Mouse (Mus musculus) heart, postnatal 0 days (tissue): Measurements from ENCODE around the gene Cmas. TPM values are rescaled to one million over a fixed set of nuclear protein-coding genes. Genes with fewer than 3 reads are reported as not detected.

Source experiments
- ATAC-seq: fragments of 200-750 bp; cut with Nextera tagmentation; 2 replicates; pipeline ENCODE4 v1.8.0; 2017; ENCODE audit warnings: low read depth, moderate number of reproducible peaks, moderate library complexity; ENCODE audit not compliant: insufficient read depth
- DNase-seq: peaks from one replicate; pipeline ENCODE4 v3.0.0-alpha.2; 2016; ENCODE audit warnings: low spot score
- H3K27ac ChIP-seq: fragments of 300-500 bp; sonication (generic); 2 replicates; pipeline ENCODE4 v1.5.1; 2014; ENCODE audit warnings: low read depth, mild to moderate bottlenecking
- H3K27me3 ChIP-seq: fragments of 300-500 bp; sonication (generic); 2 replicates; pipeline ENCODE4 v1.6.1; 2014; ENCODE audit warnings: low read length, mixed read lengths; ENCODE audit not compliant: control insufficient read depth, insufficient read depth
- H3K36me3 ChIP-seq: fragments of 300-500 bp; sonication (generic); replicated peaks from 2 replicates; pipeline ENCODE4 v1.6.1; 2014; ENCODE audit warnings: low read length, mixed read lengths; ENCODE audit not compliant: control insufficient read depth, insufficient read depth
- H3K4me1 ChIP-seq: fragments of 300-500 bp; sonication (generic); 2 replicates; pipeline ENCODE4 v1.6.1; 2014; ENCODE audit warnings: antibody characterized with exemption; ENCODE audit not compliant: control insufficient read depth, insufficient read depth
- H3K4me2 ChIP-seq: fragments of 300-500 bp; sonication (generic); 2 replicates; pipeline ENCODE4 v1.6.1; 2014; ENCODE audit warnings: low read depth, mild to moderate bottlenecking, low read length, moderate library complexity
- H3K4me3 ChIP-seq: fragments of 300-500 bp; sonication (generic); 2 replicates; pipeline ENCODE4 v1.5.1; 2014; ENCODE audit warnings: low read depth, low read length
- H3K9ac ChIP-seq: fragments of 300-500 bp; sonication (generic); replicated peaks from 2 replicates; pipeline ENCODE4 v1.6.1; 2014; ENCODE audit warnings: low read depth, low read length, mixed read lengths
- H3K9me3 ChIP-seq: fragments of 300-500 bp; sonication (generic); replicated peaks from 2 replicates; pipeline ENCODE4 v1.6.1; 2016; ENCODE audit warnings: low read length; ENCODE audit not compliant: control insufficient read depth
- CTCF ChIP-seq: IDR thresholded peaks from 2 replicates; pipeline ENCODE4 v1.5.1; 2016; ENCODE audit warnings: antibody characterized with exemption, control low read depth, low read depth
- EP300 ChIP-seq: IDR thresholded peaks from 2 replicates; pipeline ENCODE4 v1.6.1; 2016; ENCODE audit warnings: antibody characterized with exemption, low read depth
- WGBS: fragments of 180-500 bp; shearing (Covaris S2); extraction: QIAGEN DNeasy Blood & Tissue Kit; methylation state at CpG from one replicate; pipeline ENCODE4 v1.1.7; 2014; 5-methylcytosine and 5-hydroxymethylcytosine counted together
- polyA plus RNA-seq: library from polyadenylated mRNA; unstranded; fragments of >200 nt; fragmentation: Nextera tagmentation; extraction: Ambion mirVana; gene quantifications from 2 replicates; pipeline ENCODE4 v1.2.1, GENCODE M21; 2015
- total RNA-seq: library from RNA; depleted of rRNA; stranded (reverse); fragments of >200 nt; gene quantifications from 2 replicates; pipeline ENCODE4 v1.2.3, GENCODE M21; 2014; ENCODE audit warnings: low replicate concordance; rRNA removed

Cmas gene
- total and polyA plus RNA-seq, 2 experiments from 2014 or later = 30.0 to 47.5 TPM

- H3K4me2 ChIP-seq = no peak overlapping the region
- no peaks in the 10 kb centered on the region for H3K9me3 ChIP-seq
- ATAC-seq (no peak), DNase-seq (no peak)
- no peak overlapping the region for H3K27ac ChIP-seq
- TF ChIP-seq EP300 = no peak
- no peak for TF ChIP-seq CTCF
- no peak overlapping the region for H3K9ac ChIP-seq
- no peaks in the 10 kb centered on the region for H3K4me1 ChIP-seq
- WGBS = 68% methylated on average over 5 of the region's 5 CpGs
- no peak overlapping the region for H3K4me3 ChIP-seq
- H3K27me3 ChIP-seq = no peaks in the 10 kb centered on the region
- no peaks in the 10 kb centered on the region for H3K36me3 ChIP-seq
Observed at GRCm38 (mm10) chr6:142823008-142823787, 66.7 kb downstream of the Cmas start.

Other genes with a start within 250 kb of the Cmas start
- gene Ldhb, start 248.7 kb upstream of the Cmas start, total RNA-seq = 851 and 887 TPM in 2 replicates
- gene Ldhb, start 248.7 kb upstream of the Cmas start, polyA plus RNA-seq = 2,292 and 2,354 TPM in 2 replicates
- gene Kcnj8, start 185.1 kb upstream of the Cmas start, total RNA-seq = 14.8 and 40.4 TPM in 2 replicates
- gene Kcnj8, start 185.1 kb upstream of the Cmas start, polyA plus RNA-seq = 19.8 and 21.5 TPM in 2 replicates
- gene Abcc9, start 54.4 kb upstream of the Cmas start, total RNA-seq = 104 and 108 TPM in 2 replicates
- gene Abcc9, start 54.4 kb upstream of the Cmas start, polyA plus RNA-seq = 18.8 and 21.0 TPM in 2 replicates
- not detected in 2 replicates for gene Sult6b2, start 47.8 kb downstream of the Cmas start, total RNA-seq
- not detected in 2 replicates for gene Sult6b2, start 47.8 kb downstream of the Cmas start, polyA plus RNA-seq
- 0.04 and 3.5 TPM in 2 replicates for gene St8sia1, start 207.8 kb downstream of the Cmas start, total RNA-seq
- 0.30 and 0.33 TPM in 2 replicates for gene St8sia1, start 207.8 kb downstream of the Cmas start, polyA plus RNA-seq